Mouse (Mus musculus) heart, postnatal 0 days (tissue): ENCODE data around the gene Atrip. TPM values are rescaled to one million over a fixed set of nuclear protein-coding genes. Genes with fewer than 3 reads are reported as not detected.

Experiments used
- ATAC-seq: fragments of 200-750 bp; cut with Nextera tagmentation; 2 replicates; pipeline ENCODE4 v1.8.0; 2017; ENCODE audit warnings: low read depth, moderate number of reproducible peaks, moderate library complexity; ENCODE audit not compliant: insufficient read depth
- DNase-seq: peaks from one replicate; pipeline ENCODE4 v3.0.0-alpha.2; 2016; ENCODE audit warnings: low spot score
- H3K27ac ChIP-seq: fragments of 300-500 bp; sonication (generic); 2 replicates; pipeline ENCODE4 v1.5.1; 2014; ENCODE audit warnings: low read depth, mild to moderate bottlenecking
- H3K27me3 ChIP-seq: fragments of 300-500 bp; sonication (generic); 2 replicates; pipeline ENCODE4 v1.6.1; 2014; ENCODE audit warnings: low read length, mixed read lengths; ENCODE audit not compliant: control insufficient read depth, insufficient read depth
- H3K36me3 ChIP-seq: fragments of 300-500 bp; sonication (generic); replicated peaks from 2 replicates; pipeline ENCODE4 v1.6.1; 2014; ENCODE audit warnings: low read length, mixed read lengths; ENCODE audit not compliant: control insufficient read depth, insufficient read depth
- H3K4me1 ChIP-seq: fragments of 300-500 bp; sonication (generic); 2 replicates; pipeline ENCODE4 v1.6.1; 2014; ENCODE audit warnings: antibody characterized with exemption; ENCODE audit not compliant: control insufficient read depth, insufficient read depth
- H3K4me2 ChIP-seq: fragments of 300-500 bp; sonication (generic); 2 replicates; pipeline ENCODE4 v1.6.1; 2014; ENCODE audit warnings: low read depth, mild to moderate bottlenecking, low read length, moderate library complexity
- H3K4me3 ChIP-seq: fragments of 300-500 bp; sonication (generic); 2 replicates; pipeline ENCODE4 v1.5.1; 2014; ENCODE audit warnings: low read depth, low read length
- H3K9ac ChIP-seq: fragments of 300-500 bp; sonication (generic); replicated peaks from 2 replicates; pipeline ENCODE4 v1.6.1; 2014; ENCODE audit warnings: low read depth, low read length, mixed read lengths
- H3K9me3 ChIP-seq: fragments of 300-500 bp; sonication (generic); replicated peaks from 2 replicates; pipeline ENCODE4 v1.6.1; 2016; ENCODE audit warnings: low read length; ENCODE audit not compliant: control insufficient read depth
- CTCF ChIP-seq: IDR thresholded peaks from 2 replicates; pipeline ENCODE4 v1.5.1; 2016; ENCODE audit warnings: antibody characterized with exemption, control low read depth, low read depth
- EP300 ChIP-seq: IDR thresholded peaks from 2 replicates; pipeline ENCODE4 v1.6.1; 2016; ENCODE audit warnings: antibody characterized with exemption, low read depth
- WGBS: fragments of 180-500 bp; shearing (Covaris S2); extraction: QIAGEN DNeasy Blood & Tissue Kit; methylation state at CpG from one replicate; pipeline ENCODE4 v1.1.7; 2014; 5-methylcytosine and 5-hydroxymethylcytosine counted together
- polyA plus RNA-seq: library from polyadenylated mRNA; unstranded; fragments of >200 nt; fragmentation: Nextera tagmentation; extraction: Ambion mirVana; gene quantifications from 2 replicates; pipeline ENCODE4 v1.2.1, GENCODE M21; 2015
- total RNA-seq: library from RNA; depleted of rRNA; stranded (reverse); fragments of >200 nt; gene quantifications from 2 replicates; pipeline ENCODE4 v1.2.3, GENCODE M21; 2014; ENCODE audit warnings: low replicate concordance

The Atrip gene
- total and polyA plus RNA-seq, 2 experiments from 2014 or later, result 11.7 to 17.1 TPM

DNA sequence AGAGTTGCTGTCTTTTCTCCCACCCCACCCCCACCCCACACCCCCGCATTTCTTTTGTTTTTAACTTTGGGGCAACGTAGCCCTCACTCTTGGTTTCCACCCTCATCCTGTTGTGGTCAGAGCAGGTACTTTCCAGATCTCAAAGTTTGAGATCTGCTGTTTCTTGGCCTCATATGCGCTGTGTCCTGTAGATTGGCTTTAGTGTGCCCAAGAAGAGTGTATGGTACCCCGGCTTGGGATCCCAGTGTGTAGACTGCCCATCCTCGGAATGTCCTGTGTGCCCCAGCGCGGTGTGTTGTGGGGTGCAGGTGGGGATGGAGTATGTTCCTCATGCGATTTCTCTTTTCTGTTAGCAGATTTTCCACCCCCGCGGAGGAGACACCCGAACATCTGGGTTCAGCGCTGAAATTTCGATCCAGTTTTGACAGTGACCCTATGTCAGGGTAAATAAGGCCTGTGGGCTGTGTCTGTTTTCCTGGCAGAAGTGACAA is 22.9 kb downstream of the Atrip start:
- 84% methylated on average over 13 of the region's 13 CpGs for WGBS
- no peaks in the 10 kb centered on the region for H3K27me3 ChIP-seq
- H3K9ac ChIP-seq, result no peak overlapping the region
- 0 out of 2 replicates have a peak, but pooled peaks cover 5% of the 10 kb centered on the region for H3K4me1 ChIP-seq
- no peak overlapping the region for H3K4me3 ChIP-seq
- ATAC-seq (no peak), DNase-seq (no peak)
- TF ChIP-seq CTCF (no peak), EP300 (no peak)
- H3K27ac ChIP-seq, result no peak overlapping the region; the same call in 1 of the 2 replicates
- peaks cover 25% of the 10 kb centered on the region for H3K36me3 ChIP-seq
- no peak overlapping the region for H3K4me2 ChIP-seq
- H3K9me3 ChIP-seq, result no peaks in the 10 kb centered on the region

DNA sequence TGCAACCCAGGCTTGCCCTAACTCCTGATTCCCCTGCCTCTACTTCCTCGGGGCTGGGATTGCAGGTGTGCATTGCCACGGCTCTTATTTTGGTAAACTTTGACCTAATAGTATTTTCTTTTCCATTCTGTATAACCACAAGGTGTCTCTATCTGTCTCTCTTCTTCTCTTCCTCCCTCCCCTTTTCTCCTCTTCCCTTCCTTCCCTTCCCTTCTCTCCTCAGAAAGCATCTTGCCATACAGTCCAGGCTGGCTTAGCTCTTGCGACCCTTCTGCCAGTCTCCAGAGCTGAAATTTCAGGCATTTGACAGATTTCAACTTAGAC is 23.3 kb downstream of the Atrip start:
- Histone ChIP-seq H3K9me3 (no peaks in the 10 kb centered on the region), H3K4me3 (no peak overlapping the region), H3K27ac (peak overlapping the region; percentile 2; the same call in 1 of the 2 replicates), H3K27me3 (no peaks in the 10 kb centered on the region), H3K9ac (no peak overlapping the region), H3K36me3 (peaks cover 23% of the 10 kb centered on the region), H3K4me2 (no peak overlapping the region), H3K4me1 (0 out of 2 replicates have a peak, but pooled peaks cover 5% of the 10 kb centered on the region)
- ATAC-seq, result no peak
- DNase-seq, result no peak
- no peak for TF ChIP-seq CTCF
- TF ChIP-seq EP300, result no peak
- WGBS, result 77% methylated on average over 3 of the region's 3 CpGs

DNA sequence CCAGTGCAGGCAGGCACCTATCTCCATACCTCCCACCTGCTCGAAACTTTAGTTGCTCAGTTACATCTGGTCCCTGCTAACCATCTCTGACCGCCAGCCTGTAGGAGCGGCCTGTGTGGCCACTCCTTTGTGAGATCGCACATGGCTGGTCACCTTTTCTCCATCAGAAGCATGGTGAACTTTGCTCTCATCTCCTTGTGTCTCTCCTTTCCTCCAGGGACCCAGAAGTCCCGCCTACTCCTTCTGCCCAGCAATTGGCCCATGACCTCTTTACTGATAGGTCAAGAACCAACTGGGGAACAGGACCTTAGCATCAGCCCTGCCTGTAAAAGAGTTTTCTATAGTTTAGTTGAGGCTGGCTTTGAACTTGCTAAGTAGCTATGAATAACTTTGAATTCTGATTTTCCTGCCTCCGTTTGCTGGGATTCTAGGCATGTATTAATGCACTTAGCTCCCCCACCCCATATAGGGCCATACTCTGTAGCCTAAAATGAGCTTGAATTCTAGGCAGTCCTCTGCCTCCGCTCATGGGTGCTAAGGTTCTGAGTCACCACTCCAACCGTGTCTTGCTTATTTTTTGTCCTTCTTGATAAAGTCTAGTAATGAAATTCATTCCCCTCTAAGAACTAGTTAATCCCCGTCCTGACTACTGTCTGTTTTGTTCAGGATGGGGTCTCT is 23.8 kb downstream of the Atrip start:
- Histone ChIP-seq H3K27me3 (no peaks in the 10 kb centered on the region), H3K9me3 (no peaks in the 10 kb centered on the region), H3K36me3 (peaks cover 23% of the 10 kb centered on the region), H3K27ac (peak overlapping the region; percentile 2; the same call in 1 of the 2 replicates), H3K9ac (no peak overlapping the region), H3K4me2 (no peak overlapping the region), H3K4me3 (no peak overlapping the region), H3K4me1 (0 out of 2 replicates have a peak, but pooled peaks cover 2% of the 10 kb centered on the region)
- DNase-seq (no peak), ATAC-seq (no peak)
- TF ChIP-seq CTCF (no peak), EP300 (no peak)
- WGBS, result 81% methylated on average over 9 of the region's 9 CpGs

GRCm38 (mm10) chr9:109049316-109049715 is 24.6 kb downstream of the Atrip start:
- no peaks in the 10 kb centered on the region for H3K4me1 ChIP-seq
- ATAC-seq (no peak), DNase-seq (no peak)
- no peak overlapping the region for H3K27ac ChIP-seq
- no peak overlapping the region for H3K4me3 ChIP-seq
- TF ChIP-seq CTCF (no peak), EP300 (no peak)
- H3K9me3 ChIP-seq, result no peaks in the 10 kb centered on the region
- H3K36me3 ChIP-seq, result peaks cover 23% of the 10 kb centered on the region
- WGBS, result 82% methylated on average over 7 of the region's 7 CpGs
- no peaks in the 10 kb centered on the region for H3K27me3 ChIP-seq
- no peak overlapping the region for H3K4me2 ChIP-seq
- H3K9ac ChIP-seq, result no peak overlapping the region

DNA sequence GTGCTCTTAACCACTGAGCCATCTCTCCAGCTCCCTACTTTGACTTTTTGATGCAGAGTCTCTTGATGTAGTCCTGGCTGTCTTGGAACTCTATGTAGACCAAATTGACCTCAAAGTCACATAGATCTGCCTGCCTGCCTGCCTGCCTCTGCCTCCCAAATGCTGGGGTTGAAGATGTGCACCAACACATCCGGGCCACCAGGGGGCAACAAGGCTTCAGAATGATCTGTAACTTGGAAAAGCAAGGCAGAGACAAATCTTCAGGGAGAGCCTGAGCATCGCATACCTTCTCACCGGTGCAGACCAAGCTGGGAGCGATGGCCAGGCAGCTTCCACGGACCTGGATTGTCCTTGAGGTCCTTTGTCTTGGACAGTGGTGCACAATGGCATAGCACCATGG is 27.6 kb downstream of the Atrip start:
- no peak overlapping the region for H3K27ac ChIP-seq
- H3K4me1 ChIP-seq, result peaks cover 5% of the 10 kb centered on the region
- ATAC-seq (no peak; the same call in 1 of the 2 replicates), DNase-seq (no peak)
- H3K27me3 ChIP-seq, result no peaks in the 10 kb centered on the region
- H3K9me3 ChIP-seq, result no peaks in the 10 kb centered on the region
- WGBS, result 39% methylated on average over 5 of the region's 5 CpGs
- TF ChIP-seq EP300 (no peak), CTCF (peak; percentile 61)
- no peak overlapping the region for H3K9ac ChIP-seq
- H3K4me2 ChIP-seq, result no peak overlapping the region
- no peak overlapping the region for H3K4me3 ChIP-seq
- H3K36me3 ChIP-seq, result 0 out of 2 replicates have a peak, but pooled peaks cover 9% of the 10 kb centered on the region

GRCm38 (mm10) chr9:109041351-109041750 is 32.6 kb downstream of the Atrip start:
- TF ChIP-seq EP300 (no peak), CTCF (no peak)
- no peaks in the 10 kb centered on the region for H3K27me3 ChIP-seq
- WGBS, result 36% methylated on average over 7 of the region's 7 CpGs
- no peak overlapping the region for H3K27ac ChIP-seq
- no peak overlapping the region; the same call in 1 of the 2 replicates for H3K9ac ChIP-seq
- peaks cover 24% of the 10 kb centered on the region for H3K4me1 ChIP-seq
- H3K36me3 ChIP-seq, result no peaks in the 10 kb centered on the region
- H3K4me3 ChIP-seq, result peak overlapping the region; percentile 18; the same call in 1 of the 2 replicates
- DNase-seq, result no peak
- no peaks in the 10 kb centered on the region for H3K9me3 ChIP-seq
- no peak for ATAC-seq
- H3K4me2 ChIP-seq, result peak overlapping the region; percentile 78
